Mouse (Mus musculus) forebrain, embryonic 14.5 days (tissue): ENCODE data around the gene Itpr2. TPM values are rescaled to one million over a fixed set of nuclear protein-coding genes. Genes with fewer than 3 reads are reported as not detected.

Experiments used
- ATAC-seq: fragments of 200-750 bp; cut with Nextera tagmentation; 2 replicates; pipeline ENCODE4 v1.8.0; 2017; ENCODE audit warnings: mild to moderate bottlenecking, moderate library complexity
- DNase-seq: peaks from one replicate; pipeline ENCODE4 v3.0.0-alpha.2; 2015; ENCODE audit warnings: low spot score
- H3K27ac ChIP-seq: fragments of 300-500 bp; sonication (generic); 2 replicates; pipeline ENCODE4 v1.5.1; 2014; ENCODE audit warnings: low read depth, mild to moderate bottlenecking, control low read depth, low read length, moderate library complexity
- H3K27me3 ChIP-seq: fragments of 300-500 bp; sonication (generic); replicated peaks from 2 replicates; pipeline ENCODE4 v1.6.1; 2014; ENCODE audit warnings: low read length, control low read depth, mixed read lengths; ENCODE audit not compliant: control insufficient read depth, insufficient read depth
- H3K36me3 ChIP-seq: fragments of 300-500 bp; sonication (generic); 2 replicates; pipeline ENCODE4 v1.6.1; 2014; ENCODE audit warnings: low read length, control low read depth; ENCODE audit not compliant: control insufficient read depth, insufficient read depth
- H3K4me1 ChIP-seq: fragments of 300-500 bp; sonication (generic); 2 replicates; pipeline ENCODE4 v1.6.1; 2014; ENCODE audit warnings: antibody characterized with exemption, low read length, control low read depth; ENCODE audit not compliant: control insufficient read depth, insufficient read depth
- H3K4me2 ChIP-seq: fragments of 300-500 bp; sonication (generic); 2 replicates; pipeline ENCODE4 v1.6.1; 2014; ENCODE audit warnings: mild to moderate bottlenecking, control low read depth, low read length
- H3K4me3 ChIP-seq: fragments of 300-500 bp; sonication (generic); 2 replicates; pipeline ENCODE4 v1.5.1; 2014; ENCODE audit warnings: low read depth, low read length, control low read depth
- H3K9ac ChIP-seq: fragments of 300-500 bp; sonication (generic); 2 replicates; pipeline ENCODE4 v1.6.1; 2014; ENCODE audit warnings: mild to moderate bottlenecking, low read length, control low read depth, moderate library complexity
- H3K9me3 ChIP-seq: fragments of 300-500 bp; sonication (generic); replicated peaks from 2 replicates; pipeline ENCODE4 v1.6.1; 2016; ENCODE audit warnings: low read length, control low read depth, mixed read lengths; ENCODE audit not compliant: control insufficient read depth
- WGBS: fragments of 180-500 bp; shearing (Covaris S2); extraction: QIAGEN DNeasy Blood & Tissue Kit; methylation state at CpG from one replicate; pipeline ENCODE4 v1.1.7; 2014; 5-methylcytosine and 5-hydroxymethylcytosine counted together
- polyA plus RNA-seq: library from polyadenylated mRNA; unstranded; fragments of >200 nt; fragmentation: Nextera tagmentation; extraction: Ambion mirVana; gene quantifications from 2 replicates; pipeline ENCODE4 v1.2.1, GENCODE M21; 2014

Gene Itpr2
- polyA plus RNA-seq, 1 experiment from 2014 or later, result 2.4 TPM

- H3K4me2 ChIP-seq, result no peak overlapping the region
- no peaks in the 10 kb centered on the region for H3K9me3 ChIP-seq
- H3K4me1 ChIP-seq, result no peaks in the 10 kb centered on the region
- H3K27me3 ChIP-seq, result no peaks in the 10 kb centered on the region
- WGBS, result 84% methylated on average over 9 of the region's 9 CpGs
- ATAC-seq (no peak), DNase-seq (no peak)
- H3K9ac ChIP-seq, result no peak overlapping the region
- no peak overlapping the region for H3K4me3 ChIP-seq
- H3K27ac ChIP-seq, result no peak overlapping the region
- H3K36me3 ChIP-seq, result no peaks in the 10 kb centered on the region
These were observed 14.9 kb downstream of the Itpr2 start for GRCm38 (mm10) chr6:146487079-146487478.

DNA sequence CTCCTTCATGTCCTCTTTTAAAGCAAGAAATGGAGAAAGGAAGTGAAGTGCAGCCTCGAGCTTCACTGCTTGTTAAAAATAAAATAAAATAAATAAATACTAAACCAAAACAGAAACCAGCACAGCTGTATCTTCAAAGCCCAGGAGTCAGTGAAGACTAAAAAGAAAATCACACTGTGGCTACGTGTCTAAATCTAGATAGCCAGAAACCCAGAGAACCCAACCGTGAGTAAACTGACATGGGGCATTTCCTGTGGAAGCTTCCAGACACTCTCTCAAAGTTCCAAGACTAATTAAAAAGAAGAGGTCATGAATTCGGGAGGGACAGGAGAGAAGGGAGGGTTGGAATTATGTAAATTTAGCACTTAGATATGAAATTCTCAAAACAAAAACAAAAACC, 15.9 kb downstream of the Itpr2 start:
- Histone ChIP-seq H3K9ac (no peak overlapping the region), H3K36me3 (no peaks in the 10 kb centered on the region), H3K4me1 (no peaks in the 10 kb centered on the region), H3K27ac (no peak overlapping the region), H3K27me3 (no peaks in the 10 kb centered on the region), H3K9me3 (no peaks in the 10 kb centered on the region), H3K4me3 (no peak overlapping the region), H3K4me2 (no peak overlapping the region)
- DNase-seq (no peak), ATAC-seq (no peak)
- WGBS, result 75% methylated on average over 4 of the region's 4 CpGs

DNA sequence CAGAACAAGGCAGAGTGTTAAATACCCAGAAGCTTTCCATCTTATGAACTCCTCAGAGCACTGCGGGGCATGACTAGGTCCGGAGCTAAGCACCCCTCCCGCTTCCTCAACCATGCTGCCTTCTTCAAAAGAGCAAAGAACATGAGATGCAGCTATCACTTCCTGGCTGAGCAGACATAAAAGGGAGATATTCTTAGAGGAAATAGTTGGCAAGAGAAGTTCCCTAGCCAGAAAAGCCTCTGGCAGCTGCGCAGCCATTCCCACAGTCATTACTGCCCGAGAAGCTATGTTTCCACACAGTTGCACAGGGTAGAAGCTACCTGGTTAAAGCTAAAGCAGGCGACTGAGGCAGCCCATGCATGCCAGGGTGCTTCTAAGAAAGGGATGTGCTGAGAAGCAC, 20.6 kb downstream of the Itpr2 start:
- Histone ChIP-seq H3K27ac (no peak overlapping the region), H3K4me1 (no peaks in the 10 kb centered on the region), H3K36me3 (no peaks in the 10 kb centered on the region), H3K4me3 (no peak overlapping the region), H3K9ac (no peak overlapping the region), H3K9me3 (no peaks in the 10 kb centered on the region), H3K4me2 (no peak overlapping the region), H3K27me3 (no peaks in the 10 kb centered on the region)
- DNase-seq, result no peak
- ATAC-seq, result no peak
- 71% methylated on average over 6 of the region's 6 CpGs for WGBS

DNA sequence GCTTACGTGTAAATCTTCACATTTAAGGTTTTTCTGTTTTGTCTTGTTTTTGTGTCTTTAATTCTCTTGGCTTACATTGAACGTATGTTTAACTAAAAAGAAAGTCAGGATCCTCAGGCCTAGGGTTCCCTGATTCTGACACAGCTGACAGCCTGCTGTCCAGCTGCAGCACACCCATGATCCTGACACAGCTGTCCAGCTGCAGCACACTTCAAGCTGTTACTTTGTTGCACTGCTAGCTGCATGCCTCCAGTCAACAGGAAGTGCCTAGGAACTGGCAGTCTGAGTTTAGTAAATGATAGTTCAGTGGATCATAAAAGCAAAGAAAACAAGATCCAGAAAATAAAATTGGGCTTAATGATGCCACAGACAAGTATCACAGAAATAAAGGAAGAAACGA, 21.1 kb downstream of the Itpr2 start:
- Histone ChIP-seq H3K4me1 (no peaks in the 10 kb centered on the region), H3K9ac (no peak overlapping the region), H3K4me3 (no peak overlapping the region), H3K27me3 (no peaks in the 10 kb centered on the region), H3K36me3 (no peaks in the 10 kb centered on the region), H3K27ac (no peak overlapping the region), H3K9me3 (no peaks in the 10 kb centered on the region), H3K4me2 (no peak overlapping the region)
- DNase-seq (no peak), ATAC-seq (no peak)
- 89% methylated on average over 3 of the region's 3 CpGs for WGBS

DNA sequence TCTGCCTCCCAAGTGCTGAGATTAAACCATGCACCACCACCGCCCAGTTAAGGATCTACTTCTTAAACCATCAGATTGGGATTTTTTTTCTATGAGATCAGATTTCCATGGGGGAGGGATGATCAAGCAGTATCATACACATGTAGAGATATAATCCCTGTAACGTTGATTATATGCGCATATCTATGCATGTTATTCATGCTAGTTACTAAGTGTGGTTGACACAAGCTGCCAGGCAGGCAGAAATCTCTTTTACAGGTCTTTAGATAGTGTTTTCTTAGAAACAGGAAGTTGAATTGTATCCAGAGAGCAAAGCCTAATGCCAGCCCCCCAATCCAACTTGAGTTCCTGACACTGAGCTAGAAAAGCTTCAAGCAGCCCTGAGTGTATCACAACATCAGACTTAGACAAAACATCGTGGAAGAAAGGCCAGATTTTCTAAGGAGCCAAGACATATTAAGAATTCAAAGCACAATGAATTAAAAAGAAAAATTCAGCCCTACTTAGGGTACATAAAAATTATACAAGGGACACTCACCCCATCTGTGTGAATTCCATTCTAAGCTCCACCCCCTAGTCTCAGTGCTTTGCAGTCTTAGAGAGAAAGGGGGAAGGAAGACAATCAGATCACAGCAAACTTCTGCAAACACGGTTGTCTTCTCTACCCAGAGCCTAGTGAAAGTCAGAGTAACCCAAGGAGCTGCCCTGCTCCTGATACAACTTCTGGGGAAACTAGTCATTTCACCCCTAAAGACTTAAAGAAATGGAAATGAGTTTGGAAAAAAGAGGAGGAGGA, 22.9 kb downstream of the Itpr2 start:
- Histone ChIP-seq H3K36me3 (no peaks in the 10 kb centered on the region), H3K27ac (no peak overlapping the region), H3K9ac (no peak overlapping the region), H3K4me2 (no peak overlapping the region), H3K4me3 (no peak overlapping the region), H3K9me3 (no peaks in the 10 kb centered on the region), H3K27me3 (no peaks in the 10 kb centered on the region), H3K4me1 (no peaks in the 10 kb centered on the region)
- 77% methylated on average over 5 of the region's 5 CpGs for WGBS
- ATAC-seq (no peak), DNase-seq (peak; percentile 6)

GRCm38 (mm10) chr6:146476865-146477264, 25.2 kb downstream of the Itpr2 start:
- Histone ChIP-seq H3K27ac (no peak overlapping the region), H3K4me2 (no peak overlapping the region), H3K4me3 (no peak overlapping the region), H3K9me3 (no peaks in the 10 kb centered on the region), H3K4me1 (no peaks in the 10 kb centered on the region), H3K9ac (no peak overlapping the region), H3K36me3 (no peaks in the 10 kb centered on the region), H3K27me3 (no peaks in the 10 kb centered on the region)
- DNase-seq (no peak), ATAC-seq (no peak)
- WGBS, result 73% methylated on average over 1 of the region's 1 CpGs

- ATAC-seq (no peak), DNase-seq (no peak)
- H3K4me1 ChIP-seq, result no peaks in the 10 kb centered on the region
- H3K4me3 ChIP-seq, result no peak overlapping the region
- no peak overlapping the region for H3K4me2 ChIP-seq
- H3K36me3 ChIP-seq, result no peaks in the 10 kb centered on the region
- WGBS, result 74% methylated on average over 4 of the region's 4 CpGs
- H3K27me3 ChIP-seq, result no peaks in the 10 kb centered on the region
- no peak overlapping the region for H3K9ac ChIP-seq
- H3K9me3 ChIP-seq, result no peaks in the 10 kb centered on the region
- H3K27ac ChIP-seq, result no peak overlapping the region
These were observed 27.9 kb downstream of the Itpr2 start for GRCm38 (mm10) chr6:146474166-146474565.

DNA sequence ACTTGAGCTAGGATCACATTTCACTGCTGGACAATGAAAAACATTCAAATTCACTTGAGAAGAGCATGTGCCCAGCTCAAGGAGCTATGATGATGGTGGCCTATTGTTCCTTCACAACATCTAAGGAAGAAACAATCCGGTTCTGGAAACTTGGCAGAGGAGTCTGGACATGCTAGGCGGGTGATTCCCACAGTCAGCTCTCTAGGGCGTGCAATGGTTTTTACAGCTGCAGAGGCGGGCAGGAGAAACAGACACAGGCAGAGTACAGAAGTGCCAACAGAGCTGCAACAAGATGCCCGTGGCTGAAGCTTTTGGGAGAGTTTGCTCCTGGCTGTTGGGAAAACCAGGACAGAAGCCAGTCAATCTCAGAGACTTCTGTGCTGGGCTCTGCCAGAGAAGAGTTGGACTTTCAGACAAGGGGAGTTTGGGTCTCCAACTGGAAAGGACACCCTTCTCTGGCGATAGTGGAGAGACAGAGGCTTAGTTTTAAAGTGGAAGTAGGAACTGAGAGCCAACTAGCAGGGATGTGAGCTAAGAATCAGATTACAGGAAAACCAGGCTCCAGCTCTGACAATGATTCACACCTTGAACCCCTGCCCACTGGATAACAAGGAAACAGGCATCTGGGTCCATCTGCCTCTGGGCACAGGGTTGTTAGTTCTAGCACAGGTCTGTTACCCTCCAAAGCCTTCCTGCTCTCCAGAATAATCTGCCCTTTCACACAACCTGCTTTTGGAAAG, 28.6 kb downstream of the Itpr2 start:
- Histone ChIP-seq H3K9me3 (no peaks in the 10 kb centered on the region), H3K36me3 (no peaks in the 10 kb centered on the region), H3K9ac (no peak overlapping the region), H3K4me3 (no peak overlapping the region), H3K27ac (no peak overlapping the region), H3K4me1 (no peaks in the 10 kb centered on the region), H3K27me3 (no peaks in the 10 kb centered on the region), H3K4me2 (no peak overlapping the region)
- DNase-seq (no peak), ATAC-seq (no peak)
- WGBS, result 82% methylated on average over 6 of the region's 6 CpGs

- no peak for ATAC-seq
- WGBS, result 91% methylated on average over 4 of the region's 4 CpGs
These were observed 31.6 kb downstream of the Itpr2 start for GRCm38 (mm10) chr6:146470378-146470777.

More at GRCm38 (mm10) chr6:146470378-146470777, 31.6 kb downstream of the Itpr2 start:
- Histone ChIP-seq H3K4me1 (no peaks in the 10 kb centered on the region), H3K4me3 (no peak overlapping the region), H3K36me3 (no peaks in the 10 kb centered on the region), H3K9me3 (no peaks in the 10 kb centered on the region), H3K4me2 (no peak overlapping the region), H3K9ac (no peak overlapping the region), H3K27me3 (no peaks in the 10 kb centered on the region), H3K27ac (no peak overlapping the region)
- DNase-seq, result no peak
